In the genomic region with DNA sequence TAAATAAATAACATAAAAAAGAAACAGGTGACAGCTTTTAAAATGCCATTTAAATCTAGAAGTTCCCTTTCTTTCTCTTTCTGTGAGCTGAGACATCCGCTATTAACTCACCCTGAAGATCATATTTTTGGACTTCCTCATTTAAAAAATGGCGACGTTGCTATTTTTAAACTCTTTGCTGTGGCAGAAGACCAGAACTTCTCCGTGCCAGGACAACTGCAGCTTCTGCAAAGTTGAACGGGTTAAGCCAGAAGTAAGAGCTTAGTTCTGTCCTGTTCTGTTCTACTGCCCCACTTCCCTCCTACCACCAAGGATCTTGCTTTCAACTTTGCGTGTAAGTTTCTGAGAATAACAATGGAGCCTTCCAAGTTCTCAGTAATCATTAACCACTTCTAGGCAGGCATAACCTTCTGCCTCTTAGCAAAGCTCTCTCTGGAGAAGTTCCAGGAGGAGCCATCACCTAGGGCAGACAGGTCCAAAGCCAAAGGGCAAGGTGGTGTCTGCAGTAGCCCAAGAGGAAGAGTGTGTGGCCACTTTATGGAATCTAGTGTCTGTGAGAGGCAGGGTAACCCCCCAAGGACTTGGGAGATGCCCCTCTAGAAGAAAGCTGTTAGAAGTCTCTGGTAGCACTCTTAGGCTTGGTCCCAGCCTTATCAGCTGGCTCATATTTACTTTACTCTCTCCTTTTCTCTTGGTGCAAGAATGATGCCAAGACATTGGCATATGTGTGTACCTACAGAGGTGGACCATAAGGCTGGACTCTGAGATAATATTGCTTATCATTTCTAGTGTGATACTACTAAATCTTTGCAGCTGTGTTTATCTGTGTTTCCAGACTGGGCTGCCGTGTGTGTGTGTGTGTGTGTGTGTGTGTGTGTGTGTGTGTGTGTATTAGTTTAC, we compare ENCODE assay signal across 12 mouse cellular contexts.
DNase-seq lines count a peak whose midpoint lies in the region; ATAC-seq and TF ChIP-seq lines count a peak whose summit lies in the region.
"Had no signal": no experiment of that assay in that cellular context is flagged by ENCODE, and none has a peak within 500 bp of the region (broad histone marks: within the 10 kb centered on the region; RNA-seq: fewer than 3 reads in every experiment).

No protein-coding gene starts in this region.

- no peak overlapping the region for H3K4me3 ChIP-seq in liver, embryonic 15.5 days (replicated peaks)
- H3K4me3 ChIP-seq in liver, embryonic 11.5 days (ENCODE audit: low read depth, low read length): no peak overlapping the region
- H3K4me3 ChIP-seq in intestine, postnatal 0 days (ENCODE audit: low read depth, low read length): no peak overlapping the region
- no peak overlapping the region for H3K4me3 ChIP-seq in hindbrain, embryonic 11.5 days (ENCODE audit: low read depth, low read length)
- H3K4me3 ChIP-seq: neural tube, embryonic 15.5 days had no signal

- no peaks in the 10 kb centered on the region for H3K27me3 ChIP-seq in liver, embryonic 15.5 days
- H3K27me3 ChIP-seq in liver, embryonic 11.5 days (replicated peaks; ENCODE audit: control insufficient read depth, insufficient read depth, low read length): no peaks in the 10 kb centered on the region
- no peaks in the 10 kb centered on the region for H3K27me3 ChIP-seq in intestine, postnatal 0 days (replicated peaks; ENCODE audit: control insufficient read depth, insufficient read depth, low read length)
- H3K27me3 ChIP-seq in hindbrain, embryonic 11.5 days (ENCODE audit: control insufficient read depth, insufficient read depth, low read length): no peaks in the 10 kb centered on the region
- H3K27me3 ChIP-seq: neural tube, embryonic 15.5 days had no signal

- H3K4me2 ChIP-seq in liver, embryonic 15.5 days: peak overlapping the region; percentile 15; the same call in 1 of the 2 replicates
- H3K4me2 ChIP-seq in liver, embryonic 11.5 days: no peak overlapping the region
- H3K4me2 ChIP-seq in intestine, postnatal 0 days (replicated peaks; ENCODE audit: low read depth): peak overlapping the region; percentile 50
- H3K4me2 ChIP-seq in hindbrain, embryonic 11.5 days (replicated peaks; ENCODE audit: low read depth, low read length): no peak overlapping the region
- H3K4me2 ChIP-seq: neural tube, embryonic 15.5 days had no signal

- H3K9ac ChIP-seq in liver, embryonic 15.5 days: no peak overlapping the region
- H3K9ac ChIP-seq in liver, embryonic 11.5 days (ENCODE audit: low read depth, low read length): no peak overlapping the region
- no peak overlapping the region for H3K9ac ChIP-seq in intestine, postnatal 0 days (ENCODE audit: low read depth, low read length)
- no peak overlapping the region for H3K9ac ChIP-seq in hindbrain, embryonic 11.5 days (ENCODE audit: low read depth, low read length)
- H3K9ac ChIP-seq: neural tube, embryonic 15.5 days had no signal

- TF ChIP-seq CTCF in intestine, postnatal 0 days (IDR thresholded peaks at IDR 0.05; ENCODE audit: low read depth): no peak

- no peak overlapping the region for H3K27ac ChIP-seq in liver, embryonic 15.5 days (replicated peaks)
- no peak overlapping the region for H3K27ac ChIP-seq in liver, embryonic 11.5 days (ENCODE audit: low read depth, low read length)
- peak overlapping the region; percentile 81 for H3K27ac ChIP-seq in intestine, postnatal 0 days (ENCODE audit: low read depth, low read length)
- no peak overlapping the region for H3K27ac ChIP-seq in hindbrain, embryonic 11.5 days (ENCODE audit: low read depth, low read length)
- H3K27ac ChIP-seq: neural tube, embryonic 15.5 days had no signal

- WGBS in liver, embryonic 15.5 days (ENCODE audit: insufficient replicate concordance): 28% methylated on average over 7 of the region's 7 CpGs
- 57% methylated on average over 7 of the region's 7 CpGs for WGBS in liver, embryonic 11.5 days
- 36% methylated on average over 7 of the region's 7 CpGs for WGBS in intestine, postnatal 0 days
- WGBS in hindbrain, embryonic 11.5 days: 83% methylated on average over 7 of the region's 7 CpGs

- H3K4me1 ChIP-seq in liver, embryonic 15.5 days (replicated peaks): peaks cover 3% of the 10 kb centered on the region; the same call in 1 of the 2 replicates
- H3K4me1 ChIP-seq in liver, embryonic 11.5 days (replicated peaks; ENCODE audit: control insufficient read depth, insufficient read depth, low read length): no peaks in the 10 kb centered on the region
- no peaks in the 10 kb centered on the region for H3K4me1 ChIP-seq in intestine, postnatal 0 days (replicated peaks; ENCODE audit: control insufficient read depth, insufficient read depth, low read length)
- H3K4me1 ChIP-seq in hindbrain, embryonic 11.5 days (replicated peaks; ENCODE audit: control insufficient read depth, insufficient read depth, low read length): no peaks in the 10 kb centered on the region
- H3K4me1 ChIP-seq: neural tube, embryonic 15.5 days had no signal

- H3K36me3 ChIP-seq in liver, embryonic 15.5 days (replicated peaks): no peaks in the 10 kb centered on the region
- no peaks in the 10 kb centered on the region for H3K36me3 ChIP-seq in liver, embryonic 11.5 days (ENCODE audit: control insufficient read depth, insufficient read depth, low read length)
- no peaks in the 10 kb centered on the region for H3K36me3 ChIP-seq in intestine, postnatal 0 days (ENCODE audit: control insufficient read depth, insufficient read depth)
- H3K36me3 ChIP-seq in hindbrain, embryonic 11.5 days (ENCODE audit: control insufficient read depth, insufficient read depth, low read length): no peaks in the 10 kb centered on the region
- H3K36me3 ChIP-seq: neural tube, embryonic 15.5 days had no signal

- DNase-seq in liver, embryonic 11.5 days (ENCODE audit: low spot score): no peak
- peak; percentile 24 for DNase-seq in lung, postnatal 10 days
- peak; percentile 26 for DNase-seq in telencephalon, adult 2 months (ENCODE audit: low read depth, low spot score)
- no peak for DNase-seq in cerebellum, adult 9-10 months
- no peak for DNase-seq in hindbrain, embryonic 11.5 days (ENCODE audit: low spot score)
- DNase-seq in left cerebral cortex, adult 9 months (ENCODE audit: low spot score in 2 of 2): no peak
- DNase-seq: adrenal gland, adult 8-10 months; embryo, embryonic 11 days had no signal

- ATAC-seq in liver, embryonic 15.5 days (ENCODE audit: insufficient read depth): no peak
- ATAC-seq in liver, embryonic 11.5 days (replicated peaks; ENCODE audit: low FRiP score): no peak
- peak; percentile 88 for ATAC-seq in intestine, postnatal 0 days
- no peak for ATAC-seq in hindbrain, embryonic 11.5 days (ENCODE audit: low FRiP score)
- ATAC-seq: forebrain, embryonic 16.5 days had no signal

- H3K9me3 ChIP-seq in liver, embryonic 15.5 days (replicated peaks): no peaks in the 10 kb centered on the region
- no peaks in the 10 kb centered on the region for H3K9me3 ChIP-seq in liver, embryonic 11.5 days (ENCODE audit: control insufficient read depth, low read length)
- no peaks in the 10 kb centered on the region for H3K9me3 ChIP-seq in intestine, postnatal 0 days (ENCODE audit: control insufficient read depth)
- H3K9me3 ChIP-seq in hindbrain, embryonic 11.5 days (ENCODE audit: control insufficient read depth, low read length): no peaks in the 10 kb centered on the region
- H3K9me3 ChIP-seq: neural tube, embryonic 15.5 days had no signal

Comparison
In these comparisons a context has a peak if more than half of its experiments do, and no peak if none do; other contexts are left out.
1. H3K4me2 ChIP-seq: peak in liver, embryonic 15.5 days (single experiment) and intestine, postnatal 0 days (single experiment); none in liver, embryonic 11.5 days (single experiment) and hindbrain, embryonic 11.5 days (single experiment).
2. DNase-seq: peak in lung, postnatal 10 days (single experiment) and telencephalon, adult 2 months (single experiment); none in liver, embryonic 11.5 days (single experiment), cerebellum, adult 9-10 months (single experiment), hindbrain, embryonic 11.5 days (single experiment) and left cerebral cortex, adult 9 months (0 of 2).